Mouse (Mus musculus) neural tube, embryonic 11.5 days (tissue): ENCODE measurements around the gene Epp13. TPM values are rescaled to one million over a fixed set of nuclear protein-coding genes. Genes with fewer than 3 reads are reported as not detected.
A peak's percentile ranks its signal among the peaks of the same experiment; 100 is the strongest.
"Not testable (repeated sequence)": the region's sequence is repeated elsewhere in the genome, so short reads cannot be mapped to it uniquely, and the experiment has no call there.

Source experiments
- ATAC-seq: fragments of 200-750 bp; cut with Nextera tagmentation; 2 replicates; pipeline ENCODE4 v1.8.0; 2017; ENCODE audit warnings: moderate number of reproducible peaks, mild to moderate bottlenecking, moderate TSS enrichment, moderate library complexity; ENCODE audit not compliant: insufficient read depth, low FRiP score, low TSS enrichment
- DNase-seq: peaks from one replicate; pipeline ENCODE4 v3.0.0-alpha.2; 2015; ENCODE audit warnings: low spot score
- H3K27ac ChIP-seq: fragments of 300-500 bp; sonication (generic); 2 replicates; pipeline ENCODE4 v1.5.1; 2014; ENCODE audit warnings: low read depth, mild to moderate bottlenecking, low read length
- H3K27me3 ChIP-seq: fragments of 300-500 bp; sonication (generic); 2 replicates; pipeline ENCODE4 v1.6.1; 2014; ENCODE audit warnings: mild to moderate bottlenecking, low read length, mixed read lengths; ENCODE audit not compliant: control insufficient read depth, insufficient read depth
- H3K36me3 ChIP-seq: fragments of 300-500 bp; sonication (generic); 2 replicates; pipeline ENCODE4 v1.6.1; 2014; ENCODE audit warnings: mild to moderate bottlenecking, low read length, moderate library complexity, mixed read lengths; ENCODE audit not compliant: control insufficient read depth, insufficient read depth
- H3K4me1 ChIP-seq: fragments of 300-500 bp; sonication (generic); 2 replicates; pipeline ENCODE4 v1.6.1; 2014; ENCODE audit warnings: low read length, mixed read lengths; ENCODE audit not compliant: control insufficient read depth, insufficient read depth
- H3K4me2 ChIP-seq: fragments of 300-500 bp; sonication (generic); 2 replicates; pipeline ENCODE4 v1.6.1; 2014; ENCODE audit warnings: low read depth, mild to moderate bottlenecking, moderate library complexity
- H3K4me3 ChIP-seq: fragments of 300-500 bp; sonication (generic); 2 replicates; pipeline ENCODE4 v1.5.1; 2014; ENCODE audit warnings: low read depth, low read length
- H3K9ac ChIP-seq: fragments of 300-500 bp; sonication (generic); 2 replicates; pipeline ENCODE4 v1.6.1; 2014; ENCODE audit warnings: mild to moderate bottlenecking, low read length
- H3K9me3 ChIP-seq: fragments of 300-500 bp; sonication (generic); 2 replicates; pipeline ENCODE4 v1.6.1; 2016; ENCODE audit warnings: low read length; ENCODE audit not compliant: control insufficient read depth
- WGBS: fragments of 180-500 bp; shearing (Covaris S2); extraction: QIAGEN DNeasy Blood & Tissue Kit; methylation state at CpG from one replicate; pipeline ENCODE4 v1.1.7; 2014; 5-methylcytosine and 5-hydroxymethylcytosine counted together
- polyA plus RNA-seq: library from polyadenylated mRNA; unstranded; fragments of >200 nt; fragmentation: Nextera tagmentation; extraction: Ambion mirVana; gene quantifications from 2 replicates; pipeline ENCODE4 v1.2.1, GENCODE M21; 2014

Gene Epp13
- polyA plus RNA-seq, 1 experiment from 2014 or later, result not detected

GRCm38 (mm10) chr7:6277906-6278305 is 25.4 kb downstream of the Epp13 start:
- DNase-seq, result no peak
- H3K9me3 ChIP-seq, result no peaks in the 10 kb centered on the region
- H3K4me3 ChIP-seq, result no peak overlapping the region
- no peak overlapping the region for H3K27ac ChIP-seq
- ATAC-seq, result no peak
- no peak overlapping the region for H3K4me2 ChIP-seq
- no peaks in the 10 kb centered on the region for H3K4me1 ChIP-seq
- H3K27me3 ChIP-seq, result no peaks in the 10 kb centered on the region
- WGBS, result 45% methylated on average over 3 of the region's 3 CpGs
- no peak overlapping the region for H3K9ac ChIP-seq
- no peaks in the 10 kb centered on the region for H3K36me3 ChIP-seq

- ATAC-seq (no peak), DNase-seq (peak; percentile 66)
Observed at GRCm38 (mm10) chr7:6282749-6283148, 30.2 kb downstream of the Epp13 start.

GRCm38 (mm10) chr7:6283451-6284075 is 31.1 kb downstream of the Epp13 start:
- peak; percentile 57 for ATAC-seq
- Histone ChIP-seq H3K27me3 (no peaks in the 10 kb centered on the region), H3K36me3 (no peaks in the 10 kb centered on the region), H3K9ac (peak overlapping the region; percentile 49), H3K4me3 (peak overlapping the region; percentile 39), H3K4me2 (peak overlapping the region; percentile 51), H3K9me3 (no peaks in the 10 kb centered on the region), H3K27ac (peak overlapping the region; percentile 24; the same call in 1 of the 2 replicates), H3K4me1 (peaks cover 4% of the 10 kb centered on the region; the same call in 1 of the 2 replicates)
- peak; percentile 89 for DNase-seq
- under 1% methylated on average over 23 of the region's 23 CpGs for WGBS

More at GRCm38 (mm10) chr7:6282749-6283148, 30.2 kb downstream of the Epp13 start:
- 3% methylated on average over 1 of the region's 1 CpGs for WGBS
- H3K4me3 ChIP-seq, result peak overlapping the region; percentile 39
- H3K27ac ChIP-seq, result no peak overlapping the region
- no peak overlapping the region for H3K9ac ChIP-seq
- H3K9me3 ChIP-seq, result no peaks in the 10 kb centered on the region
- peak overlapping the region; percentile 51 for H3K4me2 ChIP-seq
- no peaks in the 10 kb centered on the region for H3K27me3 ChIP-seq
- peaks cover 4% of the 10 kb centered on the region; the same call in 1 of the 2 replicates for H3K4me1 ChIP-seq
- no peaks in the 10 kb centered on the region for H3K36me3 ChIP-seq

- Histone ChIP-seq H3K4me1 (peaks cover 4% of the 10 kb centered on the region; the same call in 1 of the 2 replicates), H3K4me2 (no peak overlapping the region), H3K27me3 (no peaks in the 10 kb centered on the region), H3K9me3 (no peaks in the 10 kb centered on the region), H3K27ac (no peak overlapping the region), H3K9ac (no peak overlapping the region), H3K36me3 (no peaks in the 10 kb centered on the region), H3K4me3 (no peak overlapping the region)
- DNase-seq, result no peak
- no peak for ATAC-seq
- WGBS, result 92% methylated on average over 4 of the region's 4 CpGs
Observed at GRCm38 (mm10) chr7:6284442-6285012, 32.0 kb downstream of the Epp13 start.

- no peak for ATAC-seq
- Histone ChIP-seq H3K27me3 (no peaks in the 10 kb centered on the region), H3K9me3 (no peaks in the 10 kb centered on the region), H3K36me3 (no peaks in the 10 kb centered on the region), H3K4me2 (no peak overlapping the region; the same call in 1 of the 2 replicates), H3K4me3 (no peak overlapping the region), H3K9ac (no peak overlapping the region), H3K4me1 (peaks cover 4% of the 10 kb centered on the region; the same call in 1 of the 2 replicates), H3K27ac (no peak overlapping the region)
- no peak for DNase-seq
- 92% methylated on average over 6 of the region's 6 CpGs for WGBS
Observed at GRCm38 (mm10) chr7:6285366-6285765, 32.9 kb downstream of the Epp13 start.

GRCm38 (mm10) chr7:6285842-6286705 is 33.6 kb downstream of the Epp13 start, which contains the start of gene Zfp667:
Gene Zfp667 (plus strand): TSS chr7:6286579.
- ATAC-seq (peak; percentile 70), DNase-seq (peak; percentile 99)
- H3K36me3 ChIP-seq, result no peaks in the 10 kb centered on the region
- H3K4me1 ChIP-seq, result peaks cover 4% of the 10 kb centered on the region; the same call in 1 of the 2 replicates
- H3K27me3 ChIP-seq, result no peaks in the 10 kb centered on the region
- 3% methylated on average over 50 of the region's 50 CpGs for WGBS
- peak within 1 kb of the TSS; percentile 43 for H3K4me3 ChIP-seq
- peak within 1 kb of the TSS; percentile 56 for H3K9ac ChIP-seq
- no peaks in the 10 kb centered on the region for H3K9me3 ChIP-seq
- H3K4me2 ChIP-seq, result peak within 1 kb of the TSS; percentile 59
- H3K27ac ChIP-seq, result peak within 1 kb of the TSS; percentile 60

GRCm38 (mm10) chr7:6286921-6287531 is 34.5 kb downstream of the Epp13 start:
- ATAC-seq (peak; percentile 21), DNase-seq (peak; percentile 60)
- no peaks in the 10 kb centered on the region for H3K27me3 ChIP-seq
- H3K4me1 ChIP-seq, result peaks cover 4% of the 10 kb centered on the region; the same call in 1 of the 2 replicates
- H3K9ac ChIP-seq, result peak overlapping the region; percentile 56
- peak overlapping the region; percentile 43 for H3K4me3 ChIP-seq
- peak overlapping the region; percentile 59 for H3K4me2 ChIP-seq
- peak overlapping the region; percentile 60 for H3K27ac ChIP-seq
- H3K36me3 ChIP-seq, result no peaks in the 10 kb centered on the region
- 26% methylated on average over 15 of the region's 15 CpGs for WGBS
- no peaks in the 10 kb centered on the region for H3K9me3 ChIP-seq

- not testable (repeated sequence) for H3K27ac ChIP-seq, H3K4me3 ChIP-seq, DNase-seq, H3K4me2 ChIP-seq, H3K27me3 ChIP-seq, H3K9me3 ChIP-seq, H3K4me1 ChIP-seq, H3K9ac ChIP-seq, ATAC-seq, H3K36me3 ChIP-seq
- WGBS, result 89% methylated on average over 5 of the region's 6 CpGs
Observed at GRCm38 (mm10) chr7:6291121-6291520, 38.6 kb downstream of the Epp13 start.
